Mouse (Mus musculus) lung, adult 2 months (tissue): Measurements from ENCODE around the gene Timm17b.

Experiments used
- CTCF ChIP-seq: fragments of 200-500 bp; IDR thresholded peaks from 2 replicates; pipeline ENCODE4 v1.5.1; 2011; ENCODE audit warnings: mild to moderate bottlenecking, low read length, control low read depth; ENCODE audit not compliant: insufficient read depth
- POLR2A ChIP-seq: fragments of 200-500 bp; IDR thresholded peaks from 2 replicates; pipeline ENCODE4 v1.6.1; 2011; ENCODE audit warnings: low read depth, mild to moderate bottlenecking, control low read depth, low read length, borderline replicate concordance; ENCODE audit errors: extremely low read depth

DNA sequence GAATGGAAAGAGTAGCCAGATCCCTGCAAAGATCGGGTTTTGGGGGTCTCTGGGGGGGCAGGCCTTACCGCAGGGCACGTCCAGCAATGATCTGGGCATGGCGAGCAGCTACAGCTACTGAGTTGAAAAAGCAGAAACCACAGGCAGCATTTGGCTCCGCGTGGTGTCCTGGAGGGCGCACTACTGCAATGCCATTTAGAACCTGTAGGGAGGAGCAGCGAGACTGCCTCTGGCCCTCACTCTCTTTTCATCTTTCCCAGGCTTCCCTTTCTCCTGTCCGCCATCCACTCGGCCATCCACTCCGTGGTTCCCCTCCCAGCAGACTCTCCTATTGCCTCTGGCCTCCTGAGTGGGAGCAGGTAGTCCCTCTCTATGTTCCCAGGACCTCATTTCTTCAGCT is 37.7 kb downstream of the Timm17b start:
- TF ChIP-seq CTCF (no peak), POLR2A (no peak)
